Mouse (Mus musculus) embryonic fibroblast, embryonic 13.5 days (primary cell): ENCODE results near the gene Psmb2.

Experiments
- CTCF ChIP-seq: IDR thresholded peaks from 2 replicates; pipeline ENCODE4 v1.5.1; 2011; ENCODE audit warnings: mild to moderate bottlenecking, control low read depth, low read length, moderate library complexity, borderline replicate concordance; ENCODE audit not compliant: insufficient read depth
- POLR2A ChIP-seq: IDR thresholded peaks from 2 replicates; pipeline ENCODE4 v1.6.1; 2011; ENCODE audit warnings: low read depth, mild to moderate bottlenecking, control low read depth, low read length, moderate library complexity

GRCm38 (mm10) chr4:126661249-126661648, 16.2 kb upstream of the Psmb2 start:
- TF ChIP-seq POLR2A (no peak), CTCF (no peak)
